Mouse (Mus musculus) forebrain, embryonic 11.5 days (tissue): ENCODE results near the gene Hivep1. TPM values are rescaled to one million over a fixed set of nuclear protein-coding genes. Genes with fewer than 3 reads are reported as not detected.

ENCODE experiments used
- ATAC-seq: fragments of 200-750 bp; cut with Nextera tagmentation; replicated peaks from 2 replicates; pipeline ENCODE4 v1.8.0; 2017; ENCODE audit warnings: moderate TSS enrichment; ENCODE audit not compliant: low FRiP score
- DNase-seq: peaks from one replicate; pipeline ENCODE4 v3.0.0-alpha.2; 2017; ENCODE audit warnings: low spot score
- H3K27ac ChIP-seq: fragments of 300-500 bp; sonication (generic); 2 replicates; pipeline ENCODE4 v1.5.1; 2014; ENCODE audit warnings: low read depth, low read length
- H3K27me3 ChIP-seq: fragments of 300-500 bp; sonication (generic); 2 replicates; pipeline ENCODE4 v1.6.1; 2014; ENCODE audit warnings: mild to moderate bottlenecking, low read length, mixed read lengths; ENCODE audit not compliant: control insufficient read depth, insufficient read depth
- H3K36me3 ChIP-seq: fragments of 300-500 bp; sonication (generic); 2 replicates; pipeline ENCODE4 v1.6.1; 2014; ENCODE audit warnings: mild to moderate bottlenecking, low read length, moderate library complexity, mixed read lengths; ENCODE audit not compliant: control insufficient read depth, insufficient read depth
- H3K4me1 ChIP-seq: fragments of 300-500 bp; sonication (generic); replicated peaks from 2 replicates; pipeline ENCODE4 v1.6.1; 2014; ENCODE audit warnings: low read length, mixed read lengths; ENCODE audit not compliant: control insufficient read depth, insufficient read depth
- H3K4me2 ChIP-seq: fragments of 300-500 bp; sonication (generic); 2 replicates; pipeline ENCODE4 v1.6.1; 2014; ENCODE audit warnings: low read depth, mild to moderate bottlenecking, low read length, moderate library complexity, mixed read lengths; ENCODE audit not compliant: severe bottlenecking
- H3K4me3 ChIP-seq: fragments of 300-500 bp; sonication (generic); 2 replicates; pipeline ENCODE4 v1.5.1; 2014; ENCODE audit warnings: low read depth, low read length
- H3K9ac ChIP-seq: fragments of 300-500 bp; sonication (generic); 2 replicates; pipeline ENCODE4 v1.6.1; 2014; ENCODE audit warnings: low read length
- H3K9me3 ChIP-seq: fragments of 300-500 bp; sonication (generic); 2 replicates; pipeline ENCODE4 v1.6.1; 2016; ENCODE audit warnings: low read length, mixed read lengths; ENCODE audit not compliant: control insufficient read depth
- WGBS: fragments of 180-500 bp; shearing (Covaris S2); extraction: QIAGEN DNeasy Blood & Tissue Kit; methylation state at CpG from one replicate; pipeline ENCODE4 v1.1.7; 2014; 5-methylcytosine and 5-hydroxymethylcytosine counted together
- polyA plus RNA-seq: library from polyadenylated mRNA; unstranded; fragments of >200 nt; fragmentation: Nextera tagmentation; extraction: Ambion mirVana; gene quantifications from 2 replicates; pipeline ENCODE4 v1.2.1, GENCODE M21; 2014

The Hivep1 gene
- polyA plus RNA-seq, 1 experiment from 2014 or later = 16.5 TPM

DNA sequence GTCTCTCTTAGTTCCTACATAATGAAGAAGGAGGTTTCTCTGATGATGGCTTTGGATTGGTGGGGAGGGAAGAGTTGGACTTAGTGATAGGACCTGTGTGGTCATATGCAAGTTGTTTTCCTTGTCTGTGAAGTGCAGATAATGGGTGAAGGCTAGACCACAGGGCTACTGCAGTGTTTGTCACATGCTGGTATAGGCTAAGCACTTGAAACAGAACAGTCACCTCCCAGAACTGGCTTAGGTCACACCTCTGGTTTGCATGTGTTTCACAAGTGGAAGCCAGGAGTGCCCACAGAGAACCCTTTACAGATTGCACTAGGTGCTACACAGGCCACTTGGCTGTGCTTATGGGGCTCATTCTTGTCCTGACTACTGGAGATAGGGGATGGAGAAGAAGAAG is 12.4 kb downstream of the Hivep1 start:
- no peak overlapping the region for H3K9ac ChIP-seq
- no peak for DNase-seq
- no peaks in the 10 kb centered on the region for H3K9me3 ChIP-seq
- no peaks in the 10 kb centered on the region for H3K4me1 ChIP-seq
- H3K27me3 ChIP-seq = no peaks in the 10 kb centered on the region
- no peak overlapping the region for H3K4me2 ChIP-seq
- no peak overlapping the region for H3K4me3 ChIP-seq
- no peaks in the 10 kb centered on the region for H3K36me3 ChIP-seq
- H3K27ac ChIP-seq = no peak overlapping the region
- ATAC-seq = no peak

DNA sequence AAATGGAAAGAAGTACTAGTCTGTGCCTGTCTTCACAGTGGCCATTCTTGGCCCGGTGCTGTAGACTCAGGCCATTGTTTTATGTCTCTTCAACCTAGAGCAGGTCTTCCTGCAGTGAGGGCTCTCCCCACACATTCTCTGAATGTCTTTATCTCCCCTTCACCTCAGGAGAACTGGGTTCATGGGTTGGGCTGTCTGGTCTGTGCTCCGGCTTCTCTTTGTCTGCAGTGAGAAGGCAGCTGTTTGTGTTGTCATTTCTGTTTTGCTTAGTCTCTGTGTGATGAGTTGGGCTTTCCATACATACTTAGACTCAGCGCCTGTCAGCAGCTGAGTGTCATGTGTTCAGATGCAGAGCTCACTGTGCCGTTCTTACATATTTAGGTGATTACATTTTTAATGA is 18.4 kb downstream of the Hivep1 start:
- Histone ChIP-seq H3K9me3 (no peaks in the 10 kb centered on the region), H3K4me3 (no peak overlapping the region), H3K36me3 (no peaks in the 10 kb centered on the region), H3K27ac (no peak overlapping the region), H3K4me1 (no peaks in the 10 kb centered on the region), H3K27me3 (no peaks in the 10 kb centered on the region), H3K4me2 (no peak overlapping the region), H3K9ac (no peak overlapping the region)
- DNase-seq (no peak), ATAC-seq (no peak)
- WGBS = 82% methylated on average over 4 of the region's 4 CpGs

DNA sequence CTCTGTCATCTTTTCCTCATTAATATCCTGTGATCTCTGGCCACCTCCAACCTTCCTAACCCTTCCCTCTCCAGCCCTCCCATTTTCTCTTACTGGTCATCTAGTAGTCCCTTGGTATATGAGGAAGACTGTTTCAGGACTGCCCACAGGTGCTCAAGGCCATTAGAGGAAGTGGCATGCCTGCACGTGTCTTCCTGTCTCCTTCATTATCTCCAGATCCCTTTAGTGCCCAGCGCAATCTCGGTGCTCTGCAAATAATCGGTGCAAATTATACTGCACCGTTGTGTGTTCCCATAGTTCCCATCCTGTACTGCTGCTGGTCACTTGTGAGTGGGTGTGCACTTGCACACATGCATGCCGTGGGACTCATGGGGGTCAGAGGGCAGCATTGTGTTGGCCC is 19.2 kb downstream of the Hivep1 start:
- DNase-seq (no peak), ATAC-seq (no peak)
- Histone ChIP-seq H3K4me1 (no peaks in the 10 kb centered on the region), H3K9me3 (no peaks in the 10 kb centered on the region), H3K27me3 (no peaks in the 10 kb centered on the region), H3K4me2 (no peak overlapping the region), H3K9ac (no peak overlapping the region), H3K27ac (no peak overlapping the region), H3K36me3 (no peaks in the 10 kb centered on the region), H3K4me3 (no peak overlapping the region)
- 84% methylated on average over 6 of the region's 6 CpGs for WGBS

DNA sequence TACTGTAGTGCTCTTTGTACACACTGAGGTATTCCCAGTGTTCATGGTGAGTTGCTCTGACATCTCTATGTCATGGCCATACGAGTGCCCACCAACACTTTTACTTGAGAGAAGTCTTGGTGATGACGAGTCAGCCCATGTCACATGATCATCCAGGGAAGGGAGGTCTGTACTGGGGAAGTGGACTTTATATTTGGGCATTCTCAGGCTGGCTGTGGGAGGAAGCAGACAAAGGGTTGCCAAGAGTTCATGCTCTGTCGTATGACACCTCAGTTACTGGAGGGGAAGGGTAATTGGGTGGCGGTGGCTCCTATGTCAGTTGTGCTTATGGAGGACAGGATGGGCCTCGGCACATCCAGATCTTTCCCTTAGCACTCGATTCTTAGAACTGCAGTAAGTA is 21.5 kb downstream of the Hivep1 start:
- no peaks in the 10 kb centered on the region; the same call in 1 of the 2 replicates for H3K36me3 ChIP-seq
- no peaks in the 10 kb centered on the region for H3K27me3 ChIP-seq
- no peak overlapping the region for H3K27ac ChIP-seq
- no peak overlapping the region for H3K9ac ChIP-seq
- ATAC-seq (no peak), DNase-seq (no peak)
- no peak overlapping the region for H3K4me3 ChIP-seq
- 85% methylated on average over 6 of the region's 6 CpGs for WGBS
- H3K4me1 ChIP-seq = no peaks in the 10 kb centered on the region
- H3K9me3 ChIP-seq = no peaks in the 10 kb centered on the region
- no peak overlapping the region for H3K4me2 ChIP-seq

DNA sequence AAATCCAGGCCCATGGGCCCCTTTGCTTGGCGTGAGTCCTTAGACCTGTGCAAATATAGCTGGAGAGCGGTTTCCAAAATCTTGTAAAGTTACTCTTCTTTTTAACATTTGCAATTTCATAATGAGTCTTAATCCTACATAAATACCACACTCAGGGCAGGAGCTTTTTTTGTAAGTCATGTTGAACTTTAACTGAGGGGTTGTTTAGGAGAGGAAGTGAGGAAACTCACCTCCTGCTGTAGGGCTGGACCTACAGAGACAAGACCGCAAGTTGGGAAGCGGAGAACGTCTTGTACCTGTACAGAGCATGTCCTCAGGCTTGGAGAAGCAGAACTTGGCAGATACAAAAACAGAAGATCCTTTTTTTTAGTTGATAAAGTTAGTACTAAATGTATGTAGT is 23.7 kb downstream of the Hivep1 start:
- no peak overlapping the region for H3K9ac ChIP-seq
- H3K4me2 ChIP-seq = no peak overlapping the region
- H3K9me3 ChIP-seq = no peaks in the 10 kb centered on the region
- ATAC-seq = no peak
- no peak overlapping the region for H3K27ac ChIP-seq
- 93% methylated on average over 5 of the region's 5 CpGs for WGBS
- H3K4me1 ChIP-seq = no peaks in the 10 kb centered on the region
- no peaks in the 10 kb centered on the region; the same call in 1 of the 2 replicates for H3K36me3 ChIP-seq
- DNase-seq = no peak
- H3K27me3 ChIP-seq = no peaks in the 10 kb centered on the region
- H3K4me3 ChIP-seq = no peak overlapping the region

DNA sequence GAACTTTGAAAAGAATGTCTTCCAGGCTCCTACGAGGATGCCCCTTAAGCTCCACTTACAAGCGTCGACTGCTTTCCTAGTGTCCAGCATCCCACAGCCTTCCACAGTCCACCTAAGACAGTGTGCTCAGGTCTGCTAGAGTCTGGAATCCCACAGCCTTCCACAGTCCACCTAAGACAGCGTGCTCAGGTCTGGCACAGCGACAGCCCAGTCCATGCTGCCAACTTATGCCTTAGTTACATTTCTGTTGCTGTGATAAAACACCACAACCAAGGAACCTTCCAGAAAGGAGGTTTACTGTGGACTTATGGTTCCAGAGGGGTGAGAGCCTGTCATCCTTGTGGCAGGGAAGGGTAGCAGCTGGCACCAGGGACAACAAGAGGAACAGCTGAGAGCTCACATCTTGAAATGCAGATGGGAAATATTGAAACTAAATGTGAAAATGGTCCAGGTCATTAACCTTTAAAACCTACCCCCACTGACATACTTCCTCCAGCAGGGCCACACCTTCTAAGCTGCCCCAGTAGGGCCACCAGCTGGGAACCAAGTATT is 25.0 kb downstream of the Hivep1 start:
- H3K4me2 ChIP-seq = no peak overlapping the region
- no peak overlapping the region for H3K4me3 ChIP-seq
- H3K9ac ChIP-seq = no peak overlapping the region
- no peak overlapping the region for H3K27ac ChIP-seq
- ATAC-seq (no peak), DNase-seq (no peak)
- H3K9me3 ChIP-seq = no peaks in the 10 kb centered on the region
- no peaks in the 10 kb centered on the region for H3K4me1 ChIP-seq
- no peaks in the 10 kb centered on the region for H3K27me3 ChIP-seq
- WGBS = 96% methylated on average over 5 of the region's 5 CpGs
- H3K36me3 ChIP-seq = peaks cover 3% of the 10 kb centered on the region; the same call in 1 of the 2 replicates

GRCm38 (mm10) chr13:42077629-42078028 is 25.8 kb downstream of the Hivep1 start:
- Histone ChIP-seq H3K4me3 (no peak overlapping the region), H3K9me3 (no peaks in the 10 kb centered on the region), H3K4me1 (no peaks in the 10 kb centered on the region), H3K4me2 (no peak overlapping the region), H3K9ac (no peak overlapping the region), H3K27ac (no peak overlapping the region), H3K27me3 (no peaks in the 10 kb centered on the region), H3K36me3 (peaks cover 3% of the 10 kb centered on the region; the same call in 1 of the 2 replicates)
- no peak for ATAC-seq
- DNase-seq = no peak
- 93% methylated on average over 3 of the region's 3 CpGs for WGBS

DNA sequence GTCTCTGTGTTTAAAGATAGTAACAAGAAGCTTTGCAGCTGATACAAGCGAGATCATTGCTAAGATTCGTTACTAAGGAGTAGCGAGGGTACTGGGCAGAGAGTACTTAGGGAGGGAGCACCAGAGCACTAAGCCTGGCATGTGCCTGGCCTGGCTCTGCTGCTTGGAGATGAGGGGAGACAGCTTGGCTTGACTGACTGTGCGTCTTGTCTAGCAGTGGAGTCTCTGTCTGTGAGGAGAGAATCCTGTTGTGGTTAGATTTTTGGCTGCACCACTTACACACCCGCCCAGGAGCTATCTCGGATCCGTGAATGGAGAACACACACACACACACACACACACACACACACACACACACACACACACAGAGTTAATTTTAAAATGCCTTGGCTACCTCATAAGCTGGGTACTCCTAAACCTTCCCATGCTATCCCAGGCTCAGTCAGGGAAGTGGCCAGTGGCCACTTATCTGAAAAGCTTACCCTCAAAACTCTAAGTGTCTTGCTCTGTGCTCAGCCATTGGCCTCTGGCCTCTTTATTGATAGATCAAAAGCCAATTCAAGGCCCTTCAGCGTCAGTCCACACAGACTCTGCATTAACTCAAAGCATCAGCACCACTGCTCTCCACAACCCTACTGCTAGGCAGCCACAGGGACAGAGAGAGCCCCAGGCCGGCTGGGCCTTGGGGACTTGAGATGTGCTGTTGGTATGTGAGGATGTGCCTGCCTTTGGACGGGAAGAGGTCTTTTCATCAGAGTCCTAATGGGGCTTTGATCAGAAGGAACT is 28.5 kb downstream of the Hivep1 start:
- Histone ChIP-seq H3K4me3 (no peak overlapping the region), H3K27ac (no peak overlapping the region), H3K4me2 (no peak overlapping the region), H3K9ac (no peak overlapping the region), H3K9me3 (no peaks in the 10 kb centered on the region), H3K4me1 (no peaks in the 10 kb centered on the region), H3K36me3 (peaks cover 3% of the 10 kb centered on the region; the same call in 1 of the 2 replicates), H3K27me3 (no peaks in the 10 kb centered on the region)
- no peak for ATAC-seq
- WGBS = 71% methylated on average over 10 of the region's 10 CpGs
- DNase-seq = no peak

- Histone ChIP-seq H3K4me3 (no peak overlapping the region), H3K9ac (no peak overlapping the region), H3K36me3 (no peaks in the 10 kb centered on the region), H3K27me3 (no peaks in the 10 kb centered on the region), H3K4me2 (no peak overlapping the region), H3K9me3 (no peaks in the 10 kb centered on the region), H3K4me1 (no peaks in the 10 kb centered on the region), H3K27ac (no peak overlapping the region)
- no peak for ATAC-seq
- 67% methylated on average over 5 of the region's 5 CpGs for WGBS
- no peak for DNase-seq
Measured at GRCm38 (mm10) chr13:42088339-42088738, 36.5 kb downstream of the Hivep1 start.
